ENCODE assay signal across 12 mouse cellular contexts in the genomic region with DNA sequence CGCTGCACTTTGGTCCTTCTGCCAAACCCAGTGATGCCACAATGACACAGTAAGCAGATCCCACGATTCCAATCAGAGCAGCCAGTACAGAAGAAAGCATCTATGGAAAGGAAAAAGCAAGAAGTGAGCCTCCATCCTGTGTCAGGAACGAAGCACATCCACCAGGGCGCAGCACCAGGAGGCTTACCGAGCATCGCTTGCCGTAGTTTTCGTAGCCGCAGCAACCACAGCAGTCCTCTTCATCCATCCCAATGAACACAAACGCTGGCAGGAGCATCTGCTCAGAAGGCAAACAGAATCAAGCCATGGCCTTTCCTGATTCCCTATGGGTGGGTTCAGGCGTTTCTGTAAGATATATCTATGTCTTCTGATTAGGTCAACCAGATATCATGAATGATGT. TPM values are rescaled to one million over a fixed set of nuclear protein-coding genes. Genes with fewer than 3 reads are reported as not detected.
DNase-seq lines count a peak whose midpoint lies in the region; ATAC-seq and TF ChIP-seq lines count a peak whose summit lies in the region.
"Had no signal": no experiment of that assay in that cellular context is flagged by ENCODE, and none has a peak within 500 bp of the region (broad histone marks: within the 10 kb centered on the region; RNA-seq: fewer than 3 reads in every experiment).

No protein-coding gene starts in this region.

- no peaks in the 10 kb centered on the region for H3K36me3 ChIP-seq in embryonic facial prominence, embryonic 14.5 days (ENCODE audit: control insufficient read depth, insufficient read depth, low read length)
- no peaks in the 10 kb centered on the region for H3K36me3 ChIP-seq in embryonic facial prominence, embryonic 10.5 days (replicated peaks)
- no peaks in the 10 kb centered on the region; the same call in 1 of the 2 replicates for H3K36me3 ChIP-seq in liver, adult 2 months (ENCODE audit: control insufficient read depth, insufficient read depth, low read length)
- no peaks in the 10 kb centered on the region; the same call in 1 of the 2 replicates for H3K36me3 ChIP-seq in kidney, embryonic 15.5 days
- H3K36me3 ChIP-seq in forebrain, embryonic 15.5 days, result no peaks in the 10 kb centered on the region
- H3K36me3 ChIP-seq: hindbrain, embryonic 15.5 days; midbrain, embryonic 12.5 days had no signal

- H3K9ac ChIP-seq in embryonic facial prominence, embryonic 14.5 days (ENCODE audit: low read depth, low read length), result no peak overlapping the region
- no peak overlapping the region for H3K9ac ChIP-seq in liver, adult 2 months (ENCODE audit: low read depth, low read length)
- H3K9ac ChIP-seq in kidney, embryonic 15.5 days, result no peak overlapping the region
- no peak overlapping the region for H3K9ac ChIP-seq in forebrain, embryonic 15.5 days (replicated peaks)
- H3K9ac ChIP-seq: hindbrain, embryonic 15.5 days; midbrain, embryonic 12.5 days had no signal

- no peak for TF ChIP-seq POLR2A in liver, adult 2 months (IDR thresholded peaks at IDR 0.05; ENCODE audit: extremely low read depth, insufficient read depth, low read length)

- H3K79me2 ChIP-seq in liver, adult 2 months (ENCODE audit: control insufficient read depth, insufficient read depth, low read length), result no peaks in the 10 kb centered on the region

- WGBS in embryonic facial prominence, embryonic 14.5 days, result 75% methylated on average over 11 of the region's 11 CpGs
- 78% methylated on average over 11 of the region's 11 CpGs for WGBS in embryonic facial prominence, embryonic 10.5 days
- 74% methylated on average over 11 of the region's 11 CpGs for WGBS in liver, adult 2 months
- 74% methylated on average over 11 of the region's 11 CpGs for WGBS in kidney, embryonic 15.5 days
- WGBS in forebrain, embryonic 15.5 days, result 72% methylated on average over 11 of the region's 11 CpGs

- no peak overlapping the region for H3K4me3 ChIP-seq in embryonic facial prominence, embryonic 14.5 days (ENCODE audit: low read depth, low read length)
- no peak overlapping the region for H3K4me3 ChIP-seq in embryonic facial prominence, embryonic 10.5 days
- H3K4me3 ChIP-seq in liver, adult 2 months (ENCODE audit: insufficient read depth, low read depth, low read length), result peak overlapping the region; percentile 22; the same call in 1 of the 2 replicates
- peak overlapping the region; percentile 42 for H3K4me3 ChIP-seq in kidney, embryonic 15.5 days (replicated peaks)
- H3K4me3 ChIP-seq in forebrain, embryonic 15.5 days, result no peak overlapping the region
- H3K4me3 ChIP-seq: hindbrain, embryonic 15.5 days; midbrain, embryonic 12.5 days had no signal

- DNase-seq in embryonic facial prominence, embryonic 14.5 days (ENCODE audit: low spot score), result no peak
- no peak for DNase-seq in embryonic facial prominence, embryonic 10.5 days (ENCODE audit: low spot score)
- DNase-seq in liver, adult 2 months (ENCODE audit: extremely low read depth, low read depth, low spot score), result no peak
- no peak for DNase-seq in liver
- peak; percentile 17 for DNase-seq in brain, adult 2 months (ENCODE audit: low read depth, low spot score)
- DNase-seq in adrenal gland, adult 2 months, result no peak
- DNase-seq: cerebellum, adult 11-12 months had no signal

- H3K27me3 ChIP-seq in embryonic facial prominence, embryonic 14.5 days (replicated peaks; ENCODE audit: control insufficient read depth, insufficient read depth, low read length), result no peaks in the 10 kb centered on the region
- H3K27me3 ChIP-seq in embryonic facial prominence, embryonic 10.5 days (replicated peaks; ENCODE audit: low read depth, poor library complexity, severe bottlenecking), result no peaks in the 10 kb centered on the region
- H3K27me3 ChIP-seq in liver, adult 2 months (ENCODE audit: control insufficient read depth, insufficient read depth, low read length), result no peaks in the 10 kb centered on the region
- no peaks in the 10 kb centered on the region for H3K27me3 ChIP-seq in kidney, embryonic 15.5 days
- H3K27me3 ChIP-seq in forebrain, embryonic 15.5 days, result no peaks in the 10 kb centered on the region
- H3K27me3 ChIP-seq: hindbrain, embryonic 15.5 days; midbrain, embryonic 12.5 days had no signal

- H3K27ac ChIP-seq in embryonic facial prominence, embryonic 14.5 days (replicated peaks; ENCODE audit: low read depth, low read length), result no peak overlapping the region
- no peak overlapping the region for H3K27ac ChIP-seq in embryonic facial prominence, embryonic 10.5 days (replicated peaks)
- H3K27ac ChIP-seq in liver, adult 2 months (replicated peaks; ENCODE audit: insufficient read depth, low read depth, low read length), result no peak overlapping the region
- peak overlapping the region; percentile 93; the same call in 1 of the 2 replicates for H3K27ac ChIP-seq in kidney, embryonic 15.5 days
- no peak overlapping the region for H3K27ac ChIP-seq in forebrain, embryonic 15.5 days (replicated peaks)
- H3K27ac ChIP-seq: hindbrain, embryonic 15.5 days; midbrain, embryonic 12.5 days had no signal

- TF ChIP-seq CTCF in liver, adult 2 months (IDR thresholded peaks at IDR 0.05; ENCODE audit: low read depth, low read length), result peak; percentile 57

- peak overlapping the region; percentile 10; the same call in 1 of the 2 replicates for H3K4me2 ChIP-seq in embryonic facial prominence, embryonic 14.5 days (ENCODE audit: low read depth, low read length)
- H3K4me2 ChIP-seq in kidney, embryonic 15.5 days, result peak overlapping the region; percentile 52
- H3K4me2 ChIP-seq in forebrain, embryonic 15.5 days (replicated peaks), result no peak overlapping the region
- H3K4me2 ChIP-seq: hindbrain, embryonic 15.5 days; midbrain, embryonic 12.5 days had no signal

- H3K4me1 ChIP-seq in embryonic facial prominence, embryonic 14.5 days (ENCODE audit: control insufficient read depth, insufficient read depth, low read length), result peaks cover 22% of the 10 kb centered on the region
- H3K4me1 ChIP-seq in embryonic facial prominence, embryonic 10.5 days, result peaks cover 25% of the 10 kb centered on the region
- peaks cover 15% of the 10 kb centered on the region for H3K4me1 ChIP-seq in liver, adult 2 months (ENCODE audit: control insufficient read depth, insufficient read depth, low read length)
- H3K4me1 ChIP-seq in kidney, embryonic 15.5 days, result peaks cover 34% of the 10 kb centered on the region
- peaks cover 9% of the 10 kb centered on the region; the same call in 1 of the 2 replicates for H3K4me1 ChIP-seq in forebrain, embryonic 15.5 days
- H3K4me1 ChIP-seq: hindbrain, embryonic 15.5 days; midbrain, embryonic 12.5 days had no signal

- no peaks in the 10 kb centered on the region for H3K9me3 ChIP-seq in embryonic facial prominence, embryonic 14.5 days (ENCODE audit: control insufficient read depth, low read length)
- H3K9me3 ChIP-seq in embryonic facial prominence, embryonic 10.5 days, result no peaks in the 10 kb centered on the region
- no peaks in the 10 kb centered on the region for H3K9me3 ChIP-seq in kidney, embryonic 15.5 days (replicated peaks)
- no peaks in the 10 kb centered on the region for H3K9me3 ChIP-seq in forebrain, embryonic 15.5 days
- H3K9me3 ChIP-seq: hindbrain, embryonic 15.5 days; midbrain, embryonic 12.5 days had no signal

- ATAC-seq in embryonic facial prominence, embryonic 14.5 days (ENCODE audit: low read depth), result no peak
- ATAC-seq in kidney, embryonic 15.5 days (replicated peaks; ENCODE audit: low FRiP score), result no peak
- no peak for ATAC-seq in forebrain, embryonic 15.5 days (replicated peaks)
- ATAC-seq: activated CD4-positive, CD25-positive, alpha-beta regulatory T cell, adult 4 months had no signal

RNA-seq across cellular contexts. Expression of a gene that starts 9.0 kb away (rescaled TPM):
- polyA plus RNA-seq in embryonic facial prominence, embryonic 14.5 days (2014; fragmentation: Nextera tagmentation; extraction: Ambion mirVana), result 93.8 and 94.9 TPM in 2 replicates
- polyA plus RNA-seq in embryonic facial prominence, embryonic 10.5 days (2016; fragmentation: Nextera tagmentation; extraction: Ambion mirVana), result 4.1 and 7.9 TPM in 2 replicates
- 24.3 and 29.0 TPM in 2 replicates for total RNA-seq in liver, adult 2 months (2014; rRNA removed)
- 15.9 and 16.3 TPM in 2 replicates for polyA plus RNA-seq in liver, adult 2 months (2012; rRNA removed)
- polyA plus RNA-seq in kidney, embryonic 15.5 days (2015; fragmentation: Nextera tagmentation; extraction: Ambion mirVana), result 199 and 212 TPM in 2 replicates
- polyA plus RNA-seq in forebrain, embryonic 15.5 days (2015; fragmentation: Nextera tagmentation; extraction: Ambion mirVana), result 12.6 and 15.7 TPM in 2 replicates
- total RNA-seq in adrenal gland, adult 2 months (2021), result 10 to 100 TPM; 30.4 to 73.2 TPM
- 7.3 and 8.7 TPM in 2 replicates for polyA plus RNA-seq in adrenal gland, adult 2 months (2012; rRNA removed)

Comparison
In these comparisons a context has a peak if more than half of its experiments do, and no peak if none do; other contexts are left out.
1. H3K4me3 ChIP-seq: peak in liver, adult 2 months (single experiment) and kidney, embryonic 15.5 days (single experiment); none in embryonic facial prominence, embryonic 14.5 days (single experiment), embryonic facial prominence, embryonic 10.5 days (single experiment) and forebrain, embryonic 15.5 days (single experiment).